Mouse (Mus musculus) layer of hippocampus, postnatal 14 days (tissue): ENCODE measurements at regions not wholly inside any gene's neighbourhood (a gene's known extent, or its start where the extent isn't known, plus 50 kb on each side); places are given as distances from the start of the nearest gene placed in this dataset.

Experiments used
- DNase-seq, 2 experiments: peaks; one replicate each; pipeline ENCODE4 v3.0.0; 2021 to 2022; ENCODE audit warnings: low spot score in 2 of 2, mixed read lengths in 1 of 2

DNA sequence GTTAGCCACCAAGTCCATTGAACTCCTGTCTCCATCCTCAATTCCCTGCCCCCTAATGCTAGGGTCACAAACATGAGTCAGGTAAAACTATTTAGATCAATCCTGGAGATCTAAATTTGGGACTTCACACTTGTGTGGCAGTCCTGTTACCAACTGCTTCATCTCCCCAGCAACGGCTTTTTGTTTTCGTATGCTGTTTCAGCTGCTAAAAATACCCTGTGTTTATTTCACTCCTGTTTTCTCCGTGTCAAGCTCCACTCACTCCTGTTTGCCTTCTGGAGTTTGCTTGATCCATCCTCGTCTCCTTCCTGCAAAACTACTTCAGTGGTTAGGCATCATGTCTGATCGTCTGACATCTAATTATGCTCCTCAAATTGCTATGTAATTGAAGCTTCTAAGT lies 508.9 kb upstream of the Arpp21 start:
- DNase-seq, result no peak

DNA sequence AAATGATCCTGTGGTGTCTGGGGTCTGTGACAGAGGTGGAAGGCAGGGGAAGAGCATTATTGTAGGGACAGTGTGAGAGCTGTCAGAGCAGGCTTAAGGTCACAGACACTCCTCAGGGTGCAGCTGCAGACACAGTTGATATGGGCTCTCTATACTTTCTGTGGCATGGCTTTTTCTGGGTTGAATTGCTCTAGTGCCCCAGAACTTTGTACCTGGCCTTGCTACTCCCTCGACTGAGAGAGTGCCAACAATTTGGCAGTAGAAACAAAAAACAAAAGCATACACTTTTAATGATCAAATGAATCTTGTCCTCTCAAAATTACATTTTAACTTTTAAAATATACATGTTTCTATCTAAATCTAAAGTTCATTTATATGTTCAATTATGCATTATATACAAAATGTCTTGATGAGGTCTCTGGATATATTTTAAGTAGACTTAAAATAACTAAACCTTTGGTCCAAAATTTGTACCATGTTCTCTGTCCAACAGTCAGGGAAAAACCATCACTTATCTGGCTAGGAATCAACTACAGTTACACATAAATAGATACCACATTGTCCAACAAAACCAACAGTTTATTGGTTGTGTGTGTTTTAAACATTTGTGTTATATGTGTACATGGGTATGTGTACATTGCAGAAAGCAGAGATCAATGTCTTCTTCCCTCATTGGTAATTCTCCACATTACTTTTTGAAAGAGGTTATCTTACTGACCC lies 508.3 kb upstream of the Arpp21 start:
- DNase-seq, result no peak

DNA sequence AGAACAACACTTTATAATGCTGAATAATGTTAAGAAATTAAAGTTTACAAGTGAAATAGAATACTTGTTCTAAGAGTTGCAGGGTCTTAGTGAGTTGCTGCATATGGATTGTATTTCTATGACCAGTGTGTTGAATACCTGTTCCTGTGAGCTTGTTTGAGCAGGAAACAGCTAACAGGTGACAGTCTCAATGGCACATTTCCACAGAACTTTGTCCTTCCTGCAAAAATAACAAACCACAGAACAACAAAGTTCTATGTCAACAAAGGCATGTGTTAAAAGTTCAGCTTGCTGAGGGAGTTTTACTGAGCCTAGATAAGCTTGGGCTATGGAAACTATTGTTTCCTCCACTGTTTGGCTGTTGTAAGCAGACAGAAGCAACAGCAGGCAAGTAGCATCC lies 500.0 kb upstream of the Arpp21 start:
- no peak for DNase-seq

DNA sequence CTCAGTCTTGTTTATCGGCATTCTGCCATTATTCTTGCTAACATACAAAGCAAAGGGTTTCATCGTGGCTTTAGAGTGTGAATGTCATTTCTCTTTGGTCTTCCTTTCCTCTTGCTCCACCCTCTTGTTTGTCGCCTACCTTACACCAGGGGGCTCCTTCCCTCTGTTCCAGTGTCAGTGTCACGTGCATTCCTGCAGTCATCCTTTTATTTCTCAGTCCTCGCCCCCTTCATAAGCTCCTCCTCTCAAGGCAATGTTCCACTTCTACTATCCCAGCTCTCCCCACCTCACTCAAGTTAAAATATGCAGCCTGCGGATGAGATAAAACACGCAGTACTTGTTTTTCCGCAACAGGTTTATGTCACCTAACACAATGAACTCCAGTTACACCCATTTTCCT lies 489.8 kb upstream of the Arpp21 start:
- DNase-seq, result no peak

DNA sequence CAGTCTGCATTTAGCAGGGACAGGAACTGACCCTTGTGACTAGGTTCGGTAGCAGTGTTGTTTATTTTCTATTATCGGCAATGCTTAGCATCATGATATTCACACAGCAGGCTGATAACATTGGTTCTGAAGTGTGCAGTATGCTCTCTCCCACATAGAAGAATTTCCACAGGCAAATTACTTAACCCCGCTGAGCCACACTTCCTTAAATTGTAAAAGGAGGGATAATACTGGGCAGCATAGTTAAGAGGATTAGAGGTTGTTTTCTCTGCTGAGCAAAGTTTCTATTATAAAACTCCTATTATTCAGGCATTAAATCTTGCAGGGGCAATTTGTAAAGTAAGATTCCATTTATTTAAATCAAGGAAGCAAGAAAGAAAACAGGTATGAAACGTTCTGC lies 489.4 kb upstream of the Arpp21 start:
- DNase-seq, result no peak

DNA sequence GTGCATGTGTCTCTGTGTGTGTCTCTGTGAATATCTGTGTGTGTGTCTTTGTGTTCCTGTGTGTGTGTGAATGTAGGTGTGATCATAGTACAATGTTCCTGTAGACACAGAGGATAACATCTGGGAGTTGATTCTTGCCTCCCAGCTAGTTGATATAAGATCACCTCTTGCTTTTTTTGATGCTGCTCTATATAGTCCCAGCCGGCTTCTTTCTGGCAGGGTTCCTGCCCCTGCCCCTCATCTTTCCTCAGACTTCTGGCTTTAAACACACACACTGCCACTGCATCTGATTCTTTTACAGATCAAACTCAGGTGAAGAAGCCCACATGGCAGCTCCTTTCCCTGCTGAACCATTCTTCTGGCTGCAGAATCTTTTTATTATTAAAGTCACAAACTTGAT lies 487.6 kb upstream of the Arpp21 start:
- no peak for DNase-seq

DNA sequence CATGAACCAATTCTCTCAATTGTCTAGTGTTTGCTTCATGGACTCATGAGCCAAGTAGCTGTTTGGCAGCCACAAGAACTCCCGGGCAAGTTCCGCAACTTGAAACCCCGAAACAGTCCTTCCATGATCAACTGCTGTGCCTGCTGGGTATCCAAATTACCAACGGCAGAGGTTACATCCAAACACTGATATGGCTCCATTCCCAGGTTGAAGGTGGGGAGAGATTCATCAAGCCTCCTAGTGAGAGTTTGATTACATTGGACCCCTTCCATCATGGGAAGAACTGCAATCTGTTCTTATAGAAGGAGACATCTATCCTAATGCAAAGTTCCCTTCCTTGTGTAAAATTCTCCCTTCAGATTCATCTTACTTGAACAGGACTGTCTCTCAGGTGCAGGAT lies 486.8 kb upstream of the Arpp21 start:
- DNase-seq, result no peak

DNA sequence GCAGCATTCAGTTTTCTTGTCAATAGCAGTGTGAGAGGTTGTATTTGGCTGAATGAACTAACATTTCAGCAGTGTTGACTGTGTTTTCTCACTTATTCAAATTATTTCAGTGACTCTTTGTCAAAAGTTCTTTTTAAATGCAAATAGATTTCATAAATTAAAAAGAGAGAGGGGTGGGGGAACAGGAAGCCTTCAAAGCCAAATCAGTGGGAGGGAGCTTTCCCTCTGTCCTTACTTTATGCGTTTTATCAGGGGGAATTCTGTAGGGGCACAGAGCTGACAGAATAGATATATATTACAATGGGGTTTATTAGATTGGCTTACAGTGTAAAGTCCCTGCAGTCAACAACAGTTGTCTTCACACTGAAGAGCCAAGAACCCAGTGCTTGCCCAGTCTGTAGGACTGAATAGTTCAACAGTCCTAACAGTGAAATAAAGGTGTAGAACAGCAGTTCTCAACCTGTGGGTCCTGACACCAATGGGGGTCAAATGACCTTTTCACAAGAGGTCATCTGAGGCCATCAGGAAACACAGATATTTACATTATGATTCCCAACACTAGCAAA lies 479.5 kb upstream of the Arpp21 start:
- DNase-seq, result no peak

DNA sequence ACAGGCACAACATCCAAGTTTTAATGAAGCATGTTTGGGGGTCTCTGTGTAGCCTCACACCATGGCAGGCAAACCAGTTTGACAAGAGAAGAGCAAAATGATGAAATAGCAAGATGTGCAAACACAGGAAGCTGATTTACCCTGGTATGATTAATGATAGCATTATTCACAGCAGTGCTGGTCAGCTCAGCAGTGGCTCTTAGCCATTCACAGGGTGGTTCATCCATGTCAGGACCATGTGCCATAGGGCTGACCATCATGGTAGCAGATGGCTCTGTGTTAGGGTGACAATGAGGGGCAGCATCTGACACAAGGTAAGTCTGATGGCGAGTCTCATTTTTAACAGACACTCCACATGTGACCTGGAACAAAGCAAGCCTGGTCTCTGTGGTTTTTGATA lies 443.1 kb upstream of the Arpp21 start:
- no peak for DNase-seq

DNA sequence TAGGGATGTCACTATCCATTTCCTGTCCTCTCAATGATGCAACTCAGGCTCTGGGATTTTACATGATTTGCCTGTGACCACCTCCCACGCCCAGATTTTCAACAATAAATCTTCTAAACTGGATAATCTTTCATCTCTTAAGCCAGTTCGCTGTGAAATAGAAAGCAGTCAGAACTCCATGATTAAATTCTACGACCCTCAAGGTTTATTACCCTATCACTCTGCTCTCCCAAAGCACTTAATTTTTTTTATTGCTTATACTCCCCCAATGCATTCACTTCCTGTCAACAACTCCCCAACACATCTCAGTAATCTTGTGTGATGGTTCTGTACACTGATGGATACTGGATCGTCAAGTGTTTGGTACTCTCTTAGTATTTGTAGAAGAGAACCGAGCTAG lies 439.5 kb upstream of the Arpp21 start:
- no peak for DNase-seq
